Mouse (Mus musculus): Measurements from ENCODE around the gene P2rx1.

DNA sequence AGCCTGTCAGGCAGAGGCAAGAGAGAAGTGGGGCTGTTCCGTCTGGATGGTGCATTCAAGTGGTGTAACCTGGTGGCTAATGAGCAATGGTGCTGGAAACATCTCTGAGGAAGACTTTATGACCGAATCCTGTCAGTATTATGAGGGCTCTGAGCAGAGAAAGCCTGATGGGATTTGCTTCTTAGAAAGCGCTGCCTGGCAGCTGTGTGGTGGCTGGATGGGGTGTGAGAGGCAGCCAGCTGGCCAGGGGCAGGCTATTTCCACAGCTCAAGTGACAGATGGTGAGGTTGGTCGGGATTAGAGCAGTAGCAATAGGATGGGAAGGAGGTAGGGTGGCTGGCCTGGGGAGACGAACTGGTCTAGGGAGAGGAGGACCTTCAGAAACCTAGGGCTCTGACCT, 32.6 kb downstream of the P2rx1 start:
- TF ChIP-seq CTCF (IDR thresholded peaks at IDR 0.05; ENCODE audit: borderline replicate concordance, extremely low read depth, insufficient read depth, insufficient read length) = no peak
- no peak for TF ChIP-seq POLR2A (IDR thresholded peaks at IDR 0.05; ENCODE audit: borderline replicate concordance, extremely low read depth, insufficient read depth, insufficient read length, poor library complexity, severe bottlenecking)
